Mouse (Mus musculus) left cerebral cortex, adult 9 months (tissue): ENCODE measurements around the gene Prss2.
"Not testable (repeated sequence)": the region's sequence is repeated elsewhere in the genome, so short reads cannot be mapped to it uniquely, and the experiment has no call there.

Experiments used
- DNase-seq, 2 experiments: peaks; one replicate each; pipeline ENCODE4 v3.0.0; 2022; ENCODE audit warnings: low spot score in 2 of 2

The Prss2 gene

GRCm38 (mm10) chr6:41554295-41555169 lies 32.9 kb downstream of the Prss2 start:
- DNase-seq, result no peak

- no peak for DNase-seq
Observed at GRCm38 (mm10) chr6:41556389-41556788, 34.8 kb downstream of the Prss2 start.

- no peak for DNase-seq
Observed at GRCm38 (mm10) chr6:41557468-41557867, 35.9 kb downstream of the Prss2 start.

- no peak for DNase-seq
Observed at GRCm38 (mm10) chr6:41558271-41558670, 36.7 kb downstream of the Prss2 start.

GRCm38 (mm10) chr6:41559331-41559730 lies 37.7 kb downstream of the Prss2 start:
- no peak for DNase-seq

- peak in 1 of 2 experiments; percentile 40 for DNase-seq
Observed at GRCm38 (mm10) chr6:41560273-41560672, 38.7 kb downstream of the Prss2 start.

GRCm38 (mm10) chr6:41562598-41562997 lies 41.0 kb downstream of the Prss2 start:
- no peak for DNase-seq

- DNase-seq, result not testable (repeated sequence)
Observed at GRCm38 (mm10) chr6:41563104-41563951, 41.7 kb downstream of the Prss2 start.

GRCm38 (mm10) chr6:41565261-41565660 lies 43.7 kb downstream of the Prss2 start:
- DNase-seq, result no peak

GRCm38 (mm10) chr6:41566965-41567364 lies 45.4 kb downstream of the Prss2 start:
- no peak for DNase-seq

GRCm38 (mm10) chr6:41569078-41569477 lies 47.5 kb downstream of the Prss2 start:
- DNase-seq, result no peak
